Mouse (Mus musculus) thymus, postnatal 36 days (tissue): ENCODE measurements at regions not wholly inside any gene's neighbourhood (a gene's known extent, or its start where the extent isn't known, plus 50 kb on each side); places are given as distances from the start of the nearest gene placed in this dataset.

Source experiments
- DNase-seq, 2 experiments: peaks; one replicate each; pipeline ENCODE4 v3.0.0; 2022; ENCODE audit warnings: mixed read lengths in 2 of 2

DNA sequence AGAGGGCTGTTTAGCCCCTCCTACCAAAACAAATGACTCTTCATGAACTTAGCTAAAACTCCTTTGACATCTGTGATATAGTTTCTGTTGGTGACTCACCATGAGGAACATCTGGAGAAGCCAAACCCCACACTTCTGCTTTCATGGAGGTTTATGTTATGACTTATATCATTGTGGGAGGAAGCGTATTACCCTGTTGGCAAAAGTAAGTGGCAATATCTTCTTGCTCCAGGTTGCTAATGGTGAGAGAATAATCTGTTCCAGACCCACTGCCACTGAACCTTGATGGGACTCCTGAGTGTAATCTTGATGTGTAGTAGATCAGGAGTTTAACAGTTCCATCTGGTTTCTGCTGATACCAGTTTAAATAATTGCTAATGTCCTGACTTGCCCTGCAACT, 1096.2 kb upstream of the Tacstd2 start:
- no peak for DNase-seq

DNA sequence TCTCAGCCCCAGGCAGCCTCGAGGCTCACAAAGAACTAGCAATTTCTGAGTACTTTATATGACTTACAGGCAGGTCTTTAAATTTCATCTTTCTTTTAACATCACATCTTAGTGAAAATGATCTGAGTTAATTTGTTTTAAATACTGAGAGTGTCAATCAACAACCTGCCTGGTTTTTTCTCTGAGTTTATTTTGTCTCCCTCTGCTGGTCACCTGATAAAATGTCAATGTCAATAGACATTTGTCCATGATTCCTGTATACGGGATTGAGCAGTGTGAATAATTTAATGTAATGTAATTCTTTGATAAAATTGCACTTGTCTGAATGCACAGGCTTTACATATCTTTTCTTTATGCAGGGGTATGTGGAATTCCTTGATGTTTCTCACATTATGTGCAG, 1070.4 kb upstream of the Tacstd2 start:
- DNase-seq: no peak
